Mouse (Mus musculus): ENCODE results near the gene Cstf1. TPM values are rescaled to one million over a fixed set of nuclear protein-coding genes. Genes with fewer than 3 reads are reported as not detected.

Cstf1 gene
- total RNA-seq, 2 experiments from 2014 or later = 15.8 to 22.2 TPM

DNA sequence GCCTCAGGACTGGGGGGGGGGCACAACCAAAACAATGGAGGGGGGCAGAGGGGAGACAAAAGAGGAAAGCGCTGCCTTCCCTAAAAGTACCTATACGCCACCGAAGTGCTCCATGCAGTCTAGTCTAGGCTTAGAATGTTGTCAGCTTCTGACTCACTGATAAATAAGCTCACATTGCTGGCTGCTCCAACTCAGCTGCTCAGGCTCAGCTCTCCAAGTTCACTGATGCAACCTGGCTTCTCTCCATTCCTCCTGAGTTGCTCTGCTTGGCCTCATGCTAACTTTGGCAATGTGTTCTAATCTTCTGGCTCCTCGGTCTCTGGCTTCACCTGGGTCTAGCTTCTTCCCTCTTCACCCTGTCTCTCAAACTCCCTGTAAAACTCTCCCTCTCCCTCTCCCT lies 6.1 kb downstream of the Cstf1 start:
- no peak for DNase-seq

DNA sequence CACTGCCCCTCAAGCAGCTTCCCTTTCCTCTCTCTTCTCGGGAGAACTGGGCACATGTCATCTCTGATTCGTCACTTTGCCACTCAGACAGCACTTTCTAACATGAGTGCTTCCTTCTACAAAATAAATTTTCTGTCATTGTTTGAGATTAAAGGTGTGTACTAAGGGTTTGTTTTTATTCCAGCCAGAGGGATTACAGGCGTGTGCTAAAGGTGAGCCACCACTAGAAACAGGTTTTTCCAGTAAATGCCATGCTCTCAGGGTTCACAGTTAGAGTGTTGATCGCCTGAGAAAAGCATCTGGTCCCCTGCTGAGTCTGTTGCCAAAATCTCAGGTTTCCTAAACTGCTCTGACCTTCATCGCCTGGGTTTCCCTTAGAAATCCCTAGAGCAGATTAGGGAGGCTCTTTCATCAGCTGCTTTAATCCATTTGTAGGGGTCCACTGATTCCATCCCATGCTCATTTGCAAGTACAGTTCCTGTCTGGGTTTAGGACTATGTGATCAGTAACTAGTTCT lies 6.6 kb downstream of the Cstf1 start:
- no peak for DNase-seq

- DNase-seq = no peak
These were observed 7.9 kb downstream of the Cstf1 start for GRCm38 (mm10) chr2:172378332-172378731.

DNA sequence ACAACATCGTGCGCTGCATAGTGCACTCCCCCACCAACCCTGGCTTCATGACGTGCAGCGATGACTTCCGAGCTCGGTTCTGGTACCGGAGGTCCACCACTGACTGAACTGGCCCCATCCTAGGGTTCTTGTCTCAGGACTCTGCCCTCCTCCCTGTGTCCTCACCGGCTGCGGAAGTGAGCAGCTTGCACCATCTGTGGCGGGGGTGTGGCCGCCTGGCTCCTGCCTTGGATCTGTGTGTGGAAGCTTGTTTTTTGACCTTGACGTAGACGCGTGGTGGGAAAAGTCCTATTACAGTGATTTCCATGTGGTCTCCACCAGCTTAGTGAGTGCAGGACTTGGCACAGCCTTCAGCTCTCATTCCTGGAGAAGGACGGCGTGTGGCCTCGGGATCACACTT lies 10.0 kb downstream of the Cstf1 start:
- no peak for DNase-seq

GRCm38 (mm10) chr2:172381341-172381740 lies 10.9 kb downstream of the Cstf1 start:
- DNase-seq = no peak

GRCm38 (mm10) chr2:172381898-172382297 lies 11.4 kb downstream of the Cstf1 start:
- no peak for DNase-seq

DNA sequence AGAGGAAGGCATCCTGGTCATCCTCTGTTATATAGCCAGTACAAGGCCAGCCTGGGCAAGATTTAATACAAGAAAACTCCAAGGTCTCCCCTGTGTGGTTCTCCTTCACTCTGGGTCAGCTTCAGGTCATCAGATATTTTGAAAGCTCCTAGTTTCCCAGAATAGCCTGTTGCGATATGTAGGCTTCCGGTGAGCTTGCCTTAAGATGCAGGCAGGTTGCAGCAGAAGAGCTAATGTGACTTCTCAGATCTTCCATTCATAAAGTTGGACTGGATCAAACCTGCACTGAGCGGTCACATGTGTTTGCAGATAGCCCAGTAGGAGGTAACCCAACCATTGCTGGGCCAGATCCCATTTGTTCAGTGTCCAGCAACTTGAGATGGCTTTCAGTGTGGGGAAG lies 14.2 kb downstream of the Cstf1 start:
- DNase-seq = no peak

GRCm38 (mm10) chr2:172390341-172390740 lies 19.9 kb downstream of the Cstf1 start:
- DNase-seq = no peak

- no peak for DNase-seq
These were observed 21.6 kb downstream of the Cstf1 start for GRCm38 (mm10) chr2:172392041-172392521.

- DNase-seq = no peak
These were observed 23.0 kb downstream of the Cstf1 start, which contains the start of gene Cass4 for GRCm38 (mm10) chr2:172393391-172394051. Cass4 (plus strand) TSS chr2:172393794.

DNA sequence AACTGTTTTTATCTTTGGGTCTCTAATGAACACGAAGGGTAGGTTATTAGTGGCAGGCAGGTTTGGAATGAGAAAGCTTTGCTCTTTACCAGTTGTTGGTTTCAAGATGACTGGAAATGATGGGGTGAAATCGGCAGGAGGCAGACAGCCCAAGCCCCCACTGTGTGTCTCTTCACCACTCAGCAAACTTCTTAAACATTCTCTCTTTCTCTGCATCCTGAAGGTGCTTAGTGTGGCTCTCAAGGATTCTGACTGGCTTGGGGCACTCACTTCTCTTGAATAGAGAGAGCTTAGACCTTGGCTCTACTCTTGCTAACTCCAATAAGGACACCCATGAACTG lies 23.5 kb downstream of the Cstf1 start:
- DNase-seq = no peak

GRCm38 (mm10) chr2:172394671-172395070 lies 24.2 kb downstream of the Cstf1 start:
- no peak for DNase-seq

DNA sequence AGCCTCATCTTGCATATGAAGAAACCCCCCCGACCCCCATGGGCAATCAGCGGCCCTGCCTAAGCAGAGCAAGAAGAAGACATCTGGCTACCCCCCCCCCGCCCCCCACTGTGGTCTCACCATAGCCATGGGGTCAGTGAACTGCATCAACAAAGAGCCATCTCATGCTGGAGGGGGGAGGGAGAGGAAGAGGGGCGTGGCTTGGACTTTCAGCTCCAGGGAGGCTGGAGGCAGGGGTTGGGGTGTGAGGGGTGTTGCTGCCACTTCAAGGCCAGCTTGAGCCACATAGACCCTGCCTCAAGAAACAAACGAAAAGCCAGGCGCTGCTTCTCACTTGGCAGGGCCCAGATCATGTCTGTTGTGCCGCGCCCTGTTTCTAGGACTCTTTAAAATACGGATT lies 25.5 kb downstream of the Cstf1 start:
- no peak for DNase-seq

- DNase-seq = no peak
These were observed 29.4 kb downstream of the Cstf1 start for GRCm38 (mm10) chr2:172399901-172400300.

GRCm38 (mm10) chr2:172401116-172401825 lies 30.8 kb downstream of the Cstf1 start:
- DNase-seq = no peak

- DNase-seq = no peak
These were observed 33.8 kb downstream of the Cstf1 start for GRCm38 (mm10) chr2:172404239-172404638.

DNA sequence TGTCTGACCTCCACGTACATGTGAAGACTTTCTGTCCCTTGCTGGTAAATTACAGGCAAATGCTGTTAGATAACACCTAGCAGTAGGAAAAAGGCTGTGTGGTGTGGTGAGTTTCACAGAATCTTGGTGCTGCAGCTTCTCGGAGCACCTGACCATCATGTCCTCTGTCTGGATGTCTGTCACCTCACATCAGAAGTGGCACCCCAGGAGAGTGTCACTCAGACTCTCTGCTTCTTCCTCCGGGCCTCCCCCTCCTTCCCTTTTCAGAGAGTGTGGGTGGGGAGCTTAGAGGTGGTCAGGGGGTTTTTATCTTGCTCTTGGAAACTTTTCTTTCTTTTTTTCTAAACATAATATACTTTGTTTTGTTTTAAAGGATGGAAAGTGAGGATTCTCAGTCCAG lies 34.5 kb downstream of the Cstf1 start:
- DNase-seq = no peak

DNA sequence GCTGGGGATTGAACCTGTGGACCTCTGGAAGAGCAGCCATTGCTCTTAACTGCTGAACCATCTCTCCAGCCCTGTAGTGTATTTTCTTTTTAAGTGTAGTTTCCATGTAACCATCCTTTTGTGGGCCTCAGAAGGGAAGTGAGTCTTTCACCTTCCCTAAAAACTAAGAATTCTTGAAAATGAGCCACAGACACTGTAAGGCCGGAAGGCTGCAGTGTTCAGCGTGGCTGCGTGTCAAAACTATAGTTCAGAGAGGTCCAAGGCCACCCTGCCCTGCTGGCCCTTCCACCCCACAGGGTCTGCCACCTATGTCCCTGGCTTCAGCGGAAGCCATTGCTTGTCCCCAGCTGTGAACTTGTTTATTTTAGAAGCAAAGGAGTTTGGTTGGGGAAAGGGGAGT lies 35.7 kb downstream of the Cstf1 start:
- DNase-seq = no peak

DNA sequence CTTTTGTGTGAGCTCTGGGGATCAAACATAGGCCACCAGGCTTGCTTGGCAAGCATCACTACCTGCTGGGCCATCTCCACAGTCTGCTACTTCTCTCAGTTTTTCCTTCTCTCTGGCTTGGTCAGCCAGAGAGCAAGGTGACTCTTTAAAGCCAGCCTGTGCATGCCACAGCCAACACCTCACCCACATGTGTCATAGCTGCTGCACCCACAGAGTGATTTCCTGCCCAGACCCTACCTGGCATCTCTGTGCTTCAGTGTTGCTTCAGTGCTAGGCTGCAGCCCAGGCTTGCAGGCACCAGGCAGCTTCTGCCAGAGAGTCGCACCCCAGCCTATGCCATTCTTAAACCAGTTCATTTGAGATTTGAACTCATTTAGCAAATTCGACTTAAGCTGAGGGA lies 37.0 kb downstream of the Cstf1 start:
- DNase-seq = no peak

- no peak for DNase-seq
These were observed 40.2 kb downstream of the Cstf1 start for GRCm38 (mm10) chr2:172410686-172411085.

DNA sequence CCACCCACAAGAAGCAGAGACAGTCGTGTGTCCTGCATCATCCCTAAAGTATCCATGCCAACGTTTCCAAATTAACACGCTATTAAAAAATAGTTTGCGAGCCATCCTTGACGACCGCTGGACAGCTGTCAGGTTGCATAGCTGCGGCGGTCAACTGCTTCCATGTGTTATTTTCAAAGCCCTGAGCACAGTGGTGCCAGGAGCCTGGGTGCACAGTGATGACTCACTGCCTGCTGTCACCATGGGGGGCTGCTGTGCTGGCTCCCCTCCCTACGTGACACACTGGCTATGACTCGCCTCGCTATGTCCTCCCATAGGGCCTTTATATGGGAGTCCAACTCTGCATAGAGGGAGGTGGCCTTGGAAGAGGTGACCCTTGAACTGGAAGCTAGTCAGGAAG lies 40.6 kb downstream of the Cstf1 start:
- no peak for DNase-seq

DNA sequence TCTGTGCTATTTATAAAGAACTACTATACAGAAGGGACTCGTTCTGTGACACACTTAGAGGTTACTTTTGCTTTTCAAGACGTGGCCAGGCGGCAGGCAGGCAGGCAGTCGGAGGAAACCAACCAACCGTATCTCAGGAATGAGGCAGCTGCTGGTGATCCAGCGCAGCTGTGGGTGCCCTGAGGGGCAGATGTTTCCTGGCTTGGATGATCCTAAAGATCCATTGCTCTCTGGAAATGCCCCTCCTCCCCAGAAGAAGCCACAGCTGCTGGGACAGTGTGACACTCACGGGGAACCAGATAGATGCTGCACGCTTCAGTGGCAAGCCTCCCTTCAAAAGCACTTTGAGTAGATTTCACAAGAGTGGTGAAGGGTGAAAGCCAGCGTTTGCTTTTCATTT lies 42.0 kb downstream of the Cstf1 start:
- no peak for DNase-seq

DNA sequence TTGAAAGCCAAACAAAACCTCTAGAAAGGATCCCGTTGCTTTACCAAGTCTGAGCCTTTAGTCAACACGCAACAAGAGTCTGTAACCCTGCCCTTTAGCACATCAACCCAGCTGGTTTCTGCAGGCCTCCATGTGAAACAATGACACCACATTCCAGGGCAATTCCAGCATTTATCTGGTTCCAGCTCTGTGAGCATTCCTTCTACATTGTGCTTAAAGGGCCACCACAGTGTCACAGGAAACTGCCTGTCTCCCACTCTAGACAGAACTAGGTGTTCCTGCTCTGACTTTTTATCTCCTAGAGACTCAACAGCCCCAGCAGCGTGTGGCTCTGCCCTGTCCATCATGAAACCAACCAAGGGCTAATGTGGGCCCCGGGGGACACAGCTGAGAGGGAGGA lies 42.8 kb downstream of the Cstf1 start:
- no peak for DNase-seq

GRCm38 (mm10) chr2:172413894-172414293 lies 43.4 kb downstream of the Cstf1 start:
- no peak for DNase-seq

All from gastrocnemius, postnatal 10 days (tissue).